Mouse (Mus musculus) frontal cortex, adult (tissue): Measurements from ENCODE around the gene Wipf3.

Source experiments
- ATAC-seq: cut with Nextera tagmentation; 2 replicates; pipeline ENCODE4 v1.9.2; 2017; ENCODE audit warnings: mild to moderate bottlenecking, moderate library complexity, mixed read lengths; ENCODE audit not compliant: low TSS enrichment

Gene Wipf3

DNA sequence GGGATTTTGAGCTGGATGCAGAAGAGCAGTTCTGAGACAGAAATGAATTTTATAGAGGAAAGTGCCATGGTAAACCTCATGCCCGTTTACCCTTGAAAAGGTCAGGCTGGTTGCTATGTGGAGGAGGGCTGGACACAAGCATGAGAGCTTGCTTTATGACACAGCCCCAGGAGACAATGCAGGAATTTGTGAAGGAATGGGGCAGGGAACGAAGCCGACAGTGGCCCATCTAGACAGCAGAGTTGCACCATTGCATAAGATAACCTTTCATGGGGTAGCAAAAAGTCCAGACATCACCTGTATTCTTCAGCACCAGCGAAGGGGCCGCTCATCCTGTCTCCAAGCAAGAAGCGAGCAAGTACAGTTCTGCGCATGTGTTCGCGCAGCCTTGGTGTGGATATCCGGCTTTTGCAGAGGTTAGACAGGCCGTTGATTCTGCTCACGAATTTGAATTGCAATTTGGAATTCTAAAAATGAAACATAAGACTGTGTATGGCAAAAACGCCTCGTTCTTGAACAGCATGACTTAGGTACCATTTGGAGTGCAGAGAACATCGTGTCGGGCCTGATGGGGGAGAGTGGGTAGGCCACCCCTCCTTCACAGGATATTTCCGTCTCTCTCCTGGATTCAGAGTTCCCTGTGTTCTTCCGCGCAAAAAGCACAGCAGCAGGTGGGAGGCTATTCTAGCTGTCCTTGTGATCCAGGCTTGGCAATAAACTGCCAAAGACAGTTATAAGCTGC lies 46.7 kb downstream of the Wipf3 start:
- peak; percentile 83 for ATAC-seq

DNA sequence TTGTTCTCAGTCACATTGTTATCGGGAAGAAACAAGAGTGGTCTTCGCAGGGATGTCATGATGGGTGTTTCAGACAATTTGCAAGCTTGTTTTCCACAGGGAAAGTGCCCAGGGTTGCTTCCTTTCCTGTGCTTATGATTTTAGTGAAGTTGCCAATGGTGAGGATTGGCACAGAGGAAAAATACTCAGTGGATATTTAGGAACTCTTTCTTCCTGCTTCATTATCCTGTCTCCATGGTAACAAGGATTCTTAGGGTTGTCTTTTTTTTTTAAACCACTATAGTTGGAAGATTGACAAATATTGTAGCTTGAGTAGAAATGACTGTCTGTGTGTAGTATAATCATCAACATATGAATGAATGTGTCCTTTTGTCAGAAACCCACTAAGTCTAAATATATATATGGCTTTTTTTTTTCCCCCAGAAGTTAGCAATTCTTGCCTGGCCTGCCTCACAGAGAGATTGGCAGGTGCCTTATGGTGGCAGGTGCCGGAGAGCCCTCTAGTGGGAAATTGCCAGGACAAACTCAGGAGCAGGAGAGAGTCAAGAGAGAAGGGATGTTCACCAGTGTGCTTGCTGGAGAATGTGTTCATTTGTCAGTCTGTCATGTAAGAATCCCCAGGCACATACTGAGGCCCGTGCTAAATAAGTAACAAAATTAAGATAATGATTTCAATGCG lies 49.4 kb downstream of the Wipf3 start:
- ATAC-seq, result peak; percentile 32; the same call in 1 of the 2 replicates

DNA sequence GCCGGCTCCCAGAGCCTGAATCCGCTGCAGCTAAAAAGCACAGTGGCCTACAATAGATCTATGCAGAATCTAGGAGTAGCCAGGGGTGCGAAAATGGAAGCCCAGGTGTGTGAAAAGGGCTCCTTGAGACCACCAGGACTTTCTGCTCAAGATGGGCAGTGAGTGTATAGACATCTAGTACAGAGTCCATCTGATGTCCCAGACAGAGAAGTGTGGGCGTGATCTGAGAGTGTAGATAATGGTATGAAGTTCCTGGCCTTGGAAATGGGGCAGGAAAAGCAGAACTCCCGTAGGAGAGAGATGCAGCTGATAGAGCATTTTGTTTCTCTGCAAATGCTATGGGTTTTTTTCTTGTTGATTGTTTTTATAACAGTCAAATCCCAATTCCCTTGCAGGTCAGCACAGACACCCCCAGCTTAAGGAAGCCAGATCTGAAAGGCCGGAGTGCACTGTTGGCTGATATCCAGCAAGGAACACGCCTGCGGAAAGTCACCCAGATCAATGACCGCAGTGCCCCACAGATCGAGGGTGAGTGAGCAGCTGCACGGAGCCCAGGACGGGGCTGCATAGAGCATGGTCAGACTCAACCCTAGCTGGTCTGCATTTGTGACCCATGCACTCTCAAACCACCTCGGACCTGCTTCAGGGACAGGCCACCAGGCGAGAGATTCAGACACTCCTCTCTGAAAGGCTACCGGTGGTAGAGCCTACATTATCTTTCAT lies 52.1 kb downstream of the Wipf3 start:
- ATAC-seq, result no peak

DNA sequence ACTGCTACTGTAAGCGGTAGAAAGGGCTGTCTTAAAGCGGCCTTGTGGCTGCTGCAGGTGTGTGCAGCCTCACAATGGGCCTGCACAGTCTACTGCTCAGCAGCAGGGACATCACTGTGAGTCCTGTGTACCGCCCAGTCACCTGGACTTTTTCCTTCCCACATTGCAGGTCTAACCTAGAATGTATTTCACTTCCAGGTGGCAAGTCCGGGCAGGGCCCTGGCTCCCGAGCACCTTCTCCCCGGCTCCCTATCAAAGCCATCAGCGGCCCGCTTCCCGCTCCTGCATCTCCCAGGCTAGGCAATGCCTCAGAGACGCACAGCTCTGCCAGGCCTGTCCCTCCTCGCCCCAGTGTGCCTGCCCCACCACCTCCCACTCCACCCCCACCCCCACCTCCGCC lies 55.6 kb downstream of the Wipf3 start:
- ATAC-seq, result no peak

DNA sequence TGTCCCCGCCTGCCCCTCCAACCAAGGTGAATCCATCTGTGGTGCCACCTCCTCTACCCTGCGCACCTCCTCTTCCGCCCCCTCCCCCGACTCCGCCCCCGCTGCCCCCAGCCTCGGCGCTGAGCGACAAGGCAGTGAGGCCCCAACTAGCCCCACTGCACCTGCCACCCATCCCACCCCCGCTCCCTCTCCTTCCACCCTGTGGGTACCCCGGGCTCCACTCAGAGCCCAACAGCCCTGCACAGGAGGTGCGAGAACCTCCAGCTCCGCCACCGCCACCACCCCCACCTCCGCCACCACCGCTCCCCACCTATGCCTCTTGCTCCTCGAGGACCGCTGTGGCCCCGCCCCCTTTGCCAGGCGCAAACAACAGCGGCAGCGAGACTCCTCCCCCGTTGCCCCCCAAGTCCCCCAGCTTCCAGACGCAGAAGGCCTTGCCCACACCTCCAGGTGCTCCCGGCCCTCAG lies 56.1 kb downstream of the Wipf3 start:
- ATAC-seq, result no peak

DNA sequence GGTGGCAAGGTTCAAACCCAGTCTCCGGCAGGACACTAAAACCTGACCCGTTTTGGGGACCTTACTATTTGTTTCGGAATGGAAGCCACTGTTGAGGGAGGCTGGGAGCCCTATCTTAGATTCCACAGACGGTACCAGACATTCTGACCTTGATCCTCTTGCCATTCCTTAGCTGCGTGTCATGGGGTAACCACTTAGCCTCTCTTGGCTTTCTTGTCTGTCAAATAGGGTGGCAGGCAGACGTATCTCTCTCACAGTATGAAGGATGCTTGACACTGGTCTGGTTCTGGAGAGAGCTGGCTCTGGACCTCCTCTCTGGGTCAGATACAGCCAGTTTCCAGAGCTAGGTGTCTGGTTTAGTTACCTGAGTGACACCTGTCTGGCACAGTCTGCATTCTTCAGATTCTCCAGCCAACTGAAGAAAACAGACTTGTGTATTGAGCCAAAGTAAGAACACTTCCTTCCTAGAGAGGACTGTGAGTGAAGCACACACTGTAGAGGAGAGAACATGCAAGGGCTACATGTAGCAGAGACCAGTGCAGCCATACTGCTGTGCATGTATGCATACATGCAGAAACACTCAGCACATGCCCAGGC lies 56.7 kb downstream of the Wipf3 start:
- ATAC-seq, result no peak

DNA sequence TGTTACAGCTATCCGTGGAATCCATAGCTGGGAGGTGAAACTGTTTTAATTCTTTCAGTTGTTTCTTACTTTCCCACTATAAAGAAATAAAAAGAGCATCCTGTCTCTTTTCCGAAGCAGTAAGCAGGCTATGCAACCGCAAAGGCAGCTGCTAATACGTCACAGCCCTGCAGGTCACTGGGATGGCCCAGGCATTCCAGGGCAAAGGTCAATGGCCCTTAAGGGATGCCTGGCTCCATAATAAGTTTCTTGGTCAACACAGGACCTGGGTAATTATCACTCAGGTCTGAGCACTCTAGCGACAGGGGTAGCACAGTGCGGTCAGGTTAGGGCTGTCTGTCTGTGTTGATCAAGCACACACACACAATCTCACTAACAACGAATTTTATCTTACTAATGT lies 61.7 kb downstream of the Wipf3 start:
- no peak for ATAC-seq

DNA sequence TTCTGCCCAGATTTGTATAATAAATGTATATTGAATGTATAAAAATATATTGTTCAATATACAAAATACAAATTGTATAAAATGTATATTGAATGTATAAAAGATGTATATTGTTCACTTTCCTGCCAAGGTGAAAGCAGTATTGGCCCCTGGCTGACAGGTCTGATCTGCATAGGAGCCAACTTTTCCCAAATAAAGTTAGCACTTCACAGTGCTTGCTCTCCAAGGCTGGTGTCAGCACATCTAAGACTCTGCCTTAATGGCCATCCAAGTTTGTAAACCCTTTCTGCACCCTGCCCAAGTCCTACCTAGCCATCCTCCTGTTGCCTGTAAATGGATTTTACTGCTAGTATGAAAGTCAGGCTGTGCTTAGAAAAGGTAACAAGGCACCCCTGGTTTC lies 64.7 kb downstream of the Wipf3 start:
- ATAC-seq, result no peak

DNA sequence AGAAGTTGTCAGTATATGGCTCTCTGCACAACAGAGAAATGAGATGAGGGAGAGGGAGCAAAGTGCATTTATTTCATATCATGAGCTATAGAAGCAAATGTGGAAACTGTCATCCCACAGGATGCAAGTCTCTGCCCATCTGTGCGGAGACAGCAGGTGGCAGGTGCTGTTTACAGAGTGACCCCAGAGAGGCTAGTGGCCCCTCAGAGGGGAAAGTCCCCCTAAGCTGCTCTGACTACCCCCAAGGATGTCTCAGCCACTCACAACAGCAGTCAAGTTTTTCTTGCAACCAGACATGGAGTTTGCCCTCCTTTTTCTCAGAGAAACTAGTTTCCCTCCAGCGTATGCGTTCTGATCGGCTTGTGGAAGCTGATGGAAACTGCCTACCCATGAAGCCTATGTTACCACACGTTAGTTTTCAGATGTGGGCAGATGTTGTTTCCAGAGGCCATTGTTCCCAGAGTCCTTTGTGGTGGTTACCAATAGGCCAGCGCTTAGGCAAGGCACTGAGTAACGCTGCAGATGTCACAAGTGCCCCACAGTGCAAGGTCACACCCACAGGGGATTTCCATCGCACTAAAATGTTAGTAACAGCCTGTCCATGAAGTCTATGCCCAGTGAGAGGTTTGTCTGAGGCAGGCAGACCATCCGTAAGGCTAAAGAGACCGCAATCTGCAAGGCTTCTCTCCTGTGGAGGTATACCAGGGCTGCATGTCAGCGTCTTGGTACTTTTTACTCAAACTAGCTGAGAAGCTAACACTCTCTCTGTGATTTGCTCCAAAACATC lies 65.4 kb downstream of the Wipf3 start:
- no peak for ATAC-seq

DNA sequence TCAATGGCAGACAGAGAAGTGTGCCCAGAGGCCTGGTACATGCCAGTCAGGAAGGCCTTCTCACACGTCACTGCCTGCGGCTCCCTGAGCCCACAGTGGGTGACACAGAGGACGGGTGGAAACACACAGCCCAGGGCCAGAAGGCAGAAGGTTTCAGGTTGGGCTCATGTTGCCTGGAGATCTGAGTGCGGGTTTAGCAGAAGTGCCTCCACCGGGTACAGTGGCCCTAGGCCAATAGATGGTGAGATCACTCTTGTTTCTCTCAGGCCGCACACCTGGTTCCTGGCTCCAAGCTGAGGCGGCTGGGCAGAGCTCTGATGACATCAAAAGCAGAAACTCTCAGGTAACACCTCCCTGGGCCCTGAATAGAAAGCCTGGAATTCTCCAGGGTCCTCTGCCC lies 66.8 kb downstream of the Wipf3 start:
- no peak for ATAC-seq

DNA sequence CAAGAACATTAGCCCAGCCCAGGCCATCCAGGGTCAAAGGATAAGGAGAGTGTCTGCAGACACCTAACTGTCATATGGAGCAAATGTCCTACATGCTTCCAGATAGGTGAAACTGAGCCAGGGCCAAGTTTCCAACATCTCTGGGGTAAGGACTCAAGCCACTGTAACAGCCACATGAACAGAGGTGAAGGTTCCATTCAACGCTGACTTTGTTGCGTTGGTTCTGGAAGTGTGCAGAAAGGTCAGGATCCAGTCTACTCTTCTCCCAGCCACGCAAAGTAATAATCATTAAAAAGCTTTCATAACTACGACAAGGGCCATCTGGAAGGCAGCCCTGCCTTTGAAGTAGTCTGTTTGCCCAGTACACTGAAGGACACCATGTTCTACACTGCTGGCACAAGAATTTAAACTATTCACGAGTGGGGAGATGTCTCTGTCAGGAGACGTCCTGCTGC lies 73.3 kb downstream of the Wipf3 start:
- ATAC-seq, result no peak

DNA sequence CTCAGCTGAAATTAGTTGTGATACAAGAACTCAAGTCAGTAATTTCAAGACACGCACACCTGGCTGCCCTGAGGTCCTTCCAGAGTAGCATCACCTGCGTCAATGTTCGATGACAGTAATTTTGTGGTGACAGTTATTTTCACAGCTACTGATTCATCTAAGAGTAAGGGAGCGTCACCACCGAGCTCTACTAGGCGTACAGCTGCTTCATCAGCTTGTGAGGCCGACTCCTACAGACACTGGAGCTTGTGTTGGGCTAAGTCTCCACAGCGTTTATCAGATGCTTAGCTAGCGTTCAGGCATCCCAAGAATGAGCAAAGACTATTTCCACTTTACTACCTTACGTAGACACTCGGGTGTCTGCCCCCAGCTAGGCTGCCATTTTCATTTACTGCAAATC lies 76.9 kb downstream of the Wipf3 start:
- peak; percentile 25 for ATAC-seq

DNA sequence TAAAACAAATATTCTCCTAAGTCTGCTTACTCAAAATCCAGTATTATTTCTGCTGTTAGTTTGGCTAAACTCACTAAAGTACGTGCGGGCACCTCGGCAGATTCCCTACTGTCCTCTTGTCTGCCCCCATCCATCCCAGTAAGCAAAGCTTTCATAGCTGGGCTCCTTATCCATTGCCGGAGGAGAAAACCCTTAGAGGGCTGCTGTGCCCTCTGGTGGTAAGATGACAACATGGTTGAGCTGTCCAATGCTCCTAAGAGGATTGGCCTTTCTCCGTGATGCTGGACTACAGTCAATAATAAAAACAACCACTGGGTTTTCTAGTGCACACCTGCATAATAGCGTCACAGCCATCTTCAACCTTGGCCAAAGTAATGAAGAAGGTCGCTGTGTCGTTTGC lies 77.6 kb downstream of the Wipf3 start:
- ATAC-seq, result peak; percentile 66

DNA sequence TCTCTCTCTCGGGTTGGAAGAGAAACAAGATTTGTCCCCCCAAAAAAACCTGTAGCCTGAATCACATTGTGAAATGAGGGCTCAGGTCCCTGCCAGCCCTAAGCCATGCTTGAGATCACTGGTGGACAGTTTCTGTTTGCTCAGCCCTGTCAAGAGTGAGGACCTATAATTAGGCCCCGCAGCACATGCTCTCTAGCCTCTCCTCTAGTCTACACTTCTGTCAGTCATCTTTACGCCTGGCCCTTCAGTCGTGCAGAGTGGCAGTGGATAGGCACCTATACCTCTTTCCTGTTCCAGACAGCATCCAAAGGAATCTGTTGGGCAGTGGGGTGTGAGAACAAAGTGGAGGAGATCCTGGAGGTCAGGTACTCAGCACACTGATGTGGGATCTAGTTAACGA lies 78.4 kb downstream of the Wipf3 start:
- ATAC-seq, result 0 out of 2 replicates have a peak, but pooled peaks have one; percentile 3

DNA sequence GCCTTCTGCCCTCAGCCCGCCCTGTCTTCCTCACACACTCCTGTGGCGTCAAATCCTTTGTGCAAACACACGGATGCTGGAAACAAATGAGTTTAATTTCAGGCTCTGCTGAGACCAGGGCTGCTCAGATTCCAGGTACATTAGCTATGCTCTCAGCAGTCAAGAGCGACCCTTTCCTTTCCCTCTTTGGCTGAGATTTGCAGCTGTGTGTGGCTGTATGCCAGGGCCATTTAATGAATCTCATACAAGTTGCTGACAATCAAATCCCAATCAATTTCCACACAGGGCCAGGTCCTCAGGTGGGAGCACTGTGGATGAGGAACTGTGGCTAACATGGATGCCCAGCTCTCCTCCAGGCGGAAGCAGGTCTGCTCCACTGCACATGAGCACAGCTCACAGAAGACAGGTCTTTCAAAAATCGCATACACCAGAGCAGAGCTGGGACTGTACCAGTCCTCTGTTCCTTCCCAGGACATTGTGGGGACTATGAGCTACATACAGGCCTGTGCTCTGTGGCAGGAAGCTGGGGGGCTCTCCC lies 78.9 kb downstream of the Wipf3 start:
- ATAC-seq, result no peak

DNA sequence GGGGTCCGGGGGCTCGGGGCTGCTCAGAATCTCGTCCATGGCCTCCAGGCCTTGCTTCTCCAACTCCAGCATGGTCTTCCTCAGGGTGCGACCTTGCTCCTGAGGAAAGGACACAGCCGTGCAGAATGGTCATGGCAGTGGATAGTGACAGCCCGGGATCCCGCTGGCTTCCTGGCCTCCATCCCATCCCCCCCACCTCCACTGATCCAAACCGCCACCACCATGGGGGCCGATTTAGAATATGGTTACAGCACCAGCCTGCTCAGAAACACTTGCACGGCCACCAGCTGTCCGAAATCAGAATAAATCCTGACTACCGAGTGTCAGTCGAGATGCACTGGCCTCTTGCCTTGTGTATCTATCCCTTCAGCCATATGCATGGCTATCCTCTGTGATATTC lies 79.9 kb downstream of the Wipf3 start:
- ATAC-seq, result no peak

DNA sequence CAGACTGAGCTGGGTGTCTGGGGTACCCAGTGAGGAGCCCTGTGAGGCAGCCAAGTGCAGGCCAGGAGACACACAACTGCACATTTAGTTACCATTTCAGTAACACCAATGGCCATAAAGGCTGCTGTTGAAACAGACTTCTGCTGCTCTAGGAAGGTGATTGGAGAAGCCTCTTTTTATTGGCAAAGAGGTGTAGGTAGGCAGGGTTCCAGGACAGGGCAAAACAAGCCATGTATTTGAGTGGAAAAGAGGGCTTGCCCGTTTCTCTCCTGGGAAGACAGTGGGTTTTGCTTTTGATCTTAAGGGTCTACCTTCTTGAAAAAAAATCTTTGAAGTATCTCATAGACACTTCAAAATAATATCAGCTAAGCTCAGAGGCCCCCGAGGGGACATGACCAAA lies 82.9 kb downstream of the Wipf3 start:
- ATAC-seq, result no peak

DNA sequence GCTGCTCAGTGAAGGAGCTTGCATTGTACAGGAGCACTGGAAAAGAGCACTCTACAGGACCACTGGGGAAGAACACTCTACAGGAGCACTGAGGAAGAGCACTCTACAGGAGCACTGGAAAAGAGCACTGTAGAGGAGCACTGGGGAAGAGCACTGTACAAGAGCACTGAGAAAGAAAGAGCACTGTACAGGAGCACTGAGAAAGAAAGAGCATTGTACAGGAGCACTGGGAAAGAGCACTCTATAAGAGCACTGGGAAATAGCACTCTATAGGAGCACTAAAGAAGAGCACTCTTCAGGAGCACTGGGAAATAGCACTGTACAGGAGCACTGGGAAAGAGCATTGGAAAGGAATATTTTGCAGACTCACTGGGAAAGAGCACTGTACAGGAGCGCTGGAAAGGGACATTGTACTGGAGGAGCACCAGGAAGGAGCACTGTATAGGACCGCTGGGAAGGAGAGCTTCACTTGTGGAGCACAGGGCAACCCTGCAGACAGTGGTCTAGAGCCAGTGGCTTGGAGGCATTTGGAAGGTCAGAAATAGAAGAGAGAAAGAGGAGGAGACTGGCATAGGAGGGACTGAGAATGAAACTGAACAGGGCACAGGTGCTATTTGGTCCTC lies 87.2 kb downstream of the Wipf3 start:
- no peak for ATAC-seq

DNA sequence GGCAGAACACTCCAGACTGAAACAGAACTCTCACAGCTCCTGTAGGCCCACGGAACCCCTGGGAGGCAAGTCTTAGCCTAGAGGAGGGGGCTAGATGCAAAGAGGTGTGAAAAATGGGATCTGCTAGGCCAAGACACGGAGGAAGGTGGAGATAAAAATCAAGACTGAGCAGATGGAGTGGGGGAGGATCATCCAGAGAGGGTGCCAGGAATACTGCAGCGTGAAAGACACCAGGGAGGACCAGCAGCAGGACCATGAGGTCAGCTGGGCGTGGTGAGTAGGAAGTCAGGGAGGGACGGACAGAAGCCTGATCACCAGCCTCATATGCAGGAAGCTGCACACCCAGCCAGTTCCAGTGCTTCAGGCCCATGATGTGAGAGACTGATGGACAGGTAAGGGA lies 89.4 kb downstream of the Wipf3 start:
- ATAC-seq, result peak; percentile 50

DNA sequence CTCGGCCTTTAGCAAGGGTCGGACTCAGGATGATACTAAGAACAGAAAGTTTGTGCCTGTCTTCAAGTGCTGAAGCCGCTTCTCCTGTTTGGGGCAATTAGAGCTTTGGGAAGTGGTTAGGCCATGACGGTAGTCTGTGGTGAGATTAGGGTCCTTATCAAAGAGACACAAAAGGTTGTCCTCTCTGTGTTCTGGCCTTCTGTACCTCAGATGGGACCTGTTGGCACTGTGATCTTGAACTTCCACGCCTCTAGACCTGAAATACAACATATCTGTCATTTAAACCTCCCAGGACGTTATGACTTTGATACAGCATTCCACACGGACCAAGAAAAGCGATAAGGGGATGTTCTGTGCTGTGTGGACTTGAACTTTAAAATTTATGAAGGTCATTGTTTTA lies 99.3 kb downstream of the Wipf3 start:
- ATAC-seq, result no peak

DNA sequence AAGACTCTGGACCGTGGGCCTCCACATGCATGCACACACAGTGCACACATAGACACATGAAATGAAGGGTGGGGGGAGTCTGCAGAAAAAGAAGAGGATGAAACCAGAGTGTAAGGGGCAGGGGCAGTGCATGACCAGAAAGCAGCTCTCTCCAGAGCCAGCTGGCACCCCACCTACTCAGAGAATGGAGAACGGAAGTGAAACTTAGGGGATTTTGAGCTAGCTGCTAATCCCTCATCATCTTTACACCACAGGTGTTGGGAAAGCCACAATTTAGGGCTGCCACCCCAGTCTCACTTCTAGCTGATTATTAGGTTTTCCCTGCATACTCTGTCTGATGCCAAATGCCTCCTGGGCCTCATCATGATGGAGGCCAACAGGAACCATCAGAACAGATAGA lies 100.8 kb downstream of the Wipf3 start:
- no peak for ATAC-seq
